Mouse (Mus musculus): ENCODE measurements around the gene Zfp622.

GRCm38 (mm10) chr15:25960231-25960630 is 23.9 kb upstream of the Zfp622 start:
- TF ChIP-seq USF1 (IDR thresholded peaks at IDR 0.05; ENCODE audit: low read depth), result no peak
- no peak for TF ChIP-seq E2F4 (IDR thresholded peaks at IDR 0.05; ENCODE audit: insufficient read depth)
- no peak for TF ChIP-seq POLR2A (IDR thresholded peaks at IDR 0.05; ENCODE audit: insufficient read length, low read depth)
- TF ChIP-seq MYOD1 (IDR thresholded peaks at IDR 0.05; ENCODE audit: control insufficient read depth in 1 of 3, insufficient read length in 2 of 3, low read depth in 2 of 3), result no peak
- no peak for TF ChIP-seq MYOG (IDR thresholded peaks at IDR 0.05; ENCODE audit: control insufficient read depth in 1 of 3, insufficient read depth in 1 of 3, insufficient read length in 2 of 3, low read depth in 2 of 3)
- no peak for TF ChIP-seq TCF3 (IDR thresholded peaks at IDR 0.05; ENCODE audit: insufficient read length, low read depth)
- TF ChIP-seq TCF12 (IDR thresholded peaks at IDR 0.05; ENCODE audit: insufficient read depth, poor library complexity, severe bottlenecking), result no peak
- TF ChIP-seq MAX (IDR thresholded peaks at IDR 0.05; ENCODE audit: low read depth), result no peak
- TF ChIP-seq POLR2AphosphoS2 (IDR thresholded peaks at IDR 0.05; ENCODE audit: insufficient read length, low read depth), result no peak
- TF ChIP-seq CEBPB (IDR thresholded peaks at IDR 0.05; ENCODE audit: insufficient read depth, poor library complexity, severe bottlenecking), result no peak

All from myocyte (in vitro differentiated cells).